Mouse (Mus musculus): ENCODE measurements around the gene Rasgrp4. TPM values are rescaled to one million over a fixed set of nuclear protein-coding genes. Genes with fewer than 3 reads are reported as not detected.

The Rasgrp4 gene
- 0.25 and 0.37 TPM in 2 replicates for polyA plus RNA-seq (2014; fragmentation: Nextera tagmentation; extraction: Ambion mirVana)

- Histone ChIP-seq H3K9me3 (ENCODE audit: control insufficient read depth, low read length) (no peaks in the 10 kb centered on the region), H3K36me3 (ENCODE audit: control insufficient read depth, insufficient read depth, low read length) (no peaks in the 10 kb centered on the region), H3K4me3 (ENCODE audit: low read depth, low read length) (peak within 1 kb of the TSS; percentile 20; the same call in 1 of the 2 replicates), H3K27me3 (ENCODE audit: control insufficient read depth, insufficient read depth, low read length) (no peaks in the 10 kb centered on the region), H3K4me1 (ENCODE audit: control insufficient read depth, insufficient read depth, low read length) (peaks cover 9% of the 10 kb centered on the region), H3K4me2 (ENCODE audit: low read depth, severe bottlenecking) (peak within 1 kb of the TSS; percentile 50), H3K27ac (replicated peaks; ENCODE audit: low read depth, low read length) (no peak within 1 kb of the TSS), H3K9ac (ENCODE audit: low read length) (peak within 1 kb of the TSS; percentile 22; the same call in 1 of the 2 replicates)
- DNase-seq (ENCODE audit: low spot score) (peak; percentile 42), ATAC-seq (ENCODE audit: insufficient number of reproducible peaks, low FRiP score, low TSS enrichment, low read depth) (no peak)
- 1% methylated on average over 10 of the region's 20 CpGs for WGBS
Measured at GRCm38 (mm10) chr7:29134693-29135386, at the start of gene Rasgrp4. Rasgrp4 (plus strand) TSS chr7:29134851.

GRCm38 (mm10) chr7:29085981-29086380 is 48.7 kb upstream of the Rasgrp4 start:
- Histone ChIP-seq H3K4me3 (ENCODE audit: low read depth, low read length) (no peak overlapping the region), H3K4me2 (ENCODE audit: low read depth, severe bottlenecking) (no peak overlapping the region), H3K36me3 (ENCODE audit: control insufficient read depth, insufficient read depth, low read length) (no peaks in the 10 kb centered on the region; the same call in 1 of the 2 replicates), H3K27me3 (ENCODE audit: control insufficient read depth, insufficient read depth, low read length) (no peaks in the 10 kb centered on the region), H3K9me3 (ENCODE audit: control insufficient read depth, low read length) (no peaks in the 10 kb centered on the region), H3K9ac (ENCODE audit: low read length) (no peak overlapping the region), H3K4me1 (ENCODE audit: control insufficient read depth, insufficient read depth, low read length) (no peaks in the 10 kb centered on the region), H3K27ac (replicated peaks; ENCODE audit: low read depth, low read length) (no peak overlapping the region)
- ATAC-seq (ENCODE audit: insufficient number of reproducible peaks, low FRiP score, low TSS enrichment, low read depth) (no peak), DNase-seq (ENCODE audit: low spot score) (no peak)
- WGBS = 89% methylated on average over 30 of the region's 30 CpGs

DNA sequence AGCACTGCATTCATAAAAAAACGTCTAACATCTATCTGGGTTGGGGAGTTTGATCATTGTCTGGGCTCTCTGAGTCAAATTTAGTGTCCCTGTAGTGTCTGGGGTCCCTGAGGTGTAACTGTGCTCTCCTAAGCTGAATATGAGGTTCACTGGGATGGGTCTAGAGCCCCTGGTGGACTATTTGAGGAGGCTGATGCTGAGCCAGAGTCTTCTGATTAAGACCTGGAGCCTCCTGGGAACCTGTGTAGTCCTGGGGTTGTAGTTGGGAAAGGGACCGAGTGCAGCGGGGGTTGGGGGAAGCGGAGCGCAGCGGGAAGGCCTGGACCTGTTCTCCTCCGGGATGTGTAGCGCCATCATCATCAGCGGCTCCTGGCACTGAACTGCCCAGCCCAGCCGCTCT is 47.7 kb upstream of the Rasgrp4 start:
- ATAC-seq (ENCODE audit: insufficient number of reproducible peaks, low FRiP score, low TSS enrichment, low read depth) (no peak), DNase-seq (ENCODE audit: low spot score) (no peak)
- WGBS = 91% methylated on average over 10 of the region's 10 CpGs
- Histone ChIP-seq H3K9me3 (ENCODE audit: control insufficient read depth, low read length) (no peaks in the 10 kb centered on the region), H3K4me1 (ENCODE audit: control insufficient read depth, insufficient read depth, low read length) (no peaks in the 10 kb centered on the region), H3K27me3 (ENCODE audit: control insufficient read depth, insufficient read depth, low read length) (no peaks in the 10 kb centered on the region), H3K36me3 (ENCODE audit: control insufficient read depth, insufficient read depth, low read length) (no peaks in the 10 kb centered on the region; the same call in 1 of the 2 replicates), H3K4me3 (ENCODE audit: low read depth, low read length) (no peak overlapping the region), H3K27ac (replicated peaks; ENCODE audit: low read depth, low read length) (no peak overlapping the region), H3K4me2 (ENCODE audit: low read depth, severe bottlenecking) (no peak overlapping the region), H3K9ac (ENCODE audit: low read length) (no peak overlapping the region)

- no peak for ATAC-seq (ENCODE audit: insufficient number of reproducible peaks, low FRiP score, low TSS enrichment, low read depth)
- WGBS = 76% methylated on average over 6 of the region's 6 CpGs
Measured at GRCm38 (mm10) chr7:29088817-29089216, 45.8 kb upstream of the Rasgrp4 start.

GRCm38 (mm10) chr7:29097131-29097530 is 37.5 kb upstream of the Rasgrp4 start:
- no peak overlapping the region for H3K4me3 ChIP-seq (ENCODE audit: low read depth, low read length)
- no peaks in the 10 kb centered on the region for H3K9me3 ChIP-seq (ENCODE audit: control insufficient read depth, low read length)
- no peaks in the 10 kb centered on the region for H3K36me3 ChIP-seq (ENCODE audit: control insufficient read depth, insufficient read depth, low read length)
- 91% methylated on average over 16 of the region's 16 CpGs for WGBS
- H3K4me2 ChIP-seq (ENCODE audit: low read depth, severe bottlenecking) = no peak overlapping the region
- H3K9ac ChIP-seq (ENCODE audit: low read length) = no peak overlapping the region
- ATAC-seq (ENCODE audit: insufficient number of reproducible peaks, low FRiP score, low TSS enrichment, low read depth) = no peak
- H3K4me1 ChIP-seq (ENCODE audit: control insufficient read depth, insufficient read depth, low read length) = no peaks in the 10 kb centered on the region
- H3K27ac ChIP-seq (replicated peaks; ENCODE audit: low read depth, low read length) = no peak overlapping the region
- H3K27me3 ChIP-seq (ENCODE audit: control insufficient read depth, insufficient read depth, low read length) = no peaks in the 10 kb centered on the region
- no peak for DNase-seq (ENCODE audit: low spot score)

More at GRCm38 (mm10) chr7:29088817-29089216, 45.8 kb upstream of the Rasgrp4 start:
- no peak for DNase-seq (ENCODE audit: low spot score)
- H3K4me1 ChIP-seq (ENCODE audit: control insufficient read depth, insufficient read depth, low read length) = no peaks in the 10 kb centered on the region
- H3K4me3 ChIP-seq (ENCODE audit: low read depth, low read length) = no peak overlapping the region
- no peaks in the 10 kb centered on the region; the same call in 1 of the 2 replicates for H3K36me3 ChIP-seq (ENCODE audit: control insufficient read depth, insufficient read depth, low read length)
- no peaks in the 10 kb centered on the region for H3K27me3 ChIP-seq (ENCODE audit: control insufficient read depth, insufficient read depth, low read length)
- H3K9ac ChIP-seq (ENCODE audit: low read length) = no peak overlapping the region
- H3K9me3 ChIP-seq (ENCODE audit: control insufficient read depth, low read length) = no peaks in the 10 kb centered on the region
- no peak overlapping the region for H3K4me2 ChIP-seq (ENCODE audit: low read depth, severe bottlenecking)
- H3K27ac ChIP-seq (replicated peaks; ENCODE audit: low read depth, low read length) = no peak overlapping the region

DNA sequence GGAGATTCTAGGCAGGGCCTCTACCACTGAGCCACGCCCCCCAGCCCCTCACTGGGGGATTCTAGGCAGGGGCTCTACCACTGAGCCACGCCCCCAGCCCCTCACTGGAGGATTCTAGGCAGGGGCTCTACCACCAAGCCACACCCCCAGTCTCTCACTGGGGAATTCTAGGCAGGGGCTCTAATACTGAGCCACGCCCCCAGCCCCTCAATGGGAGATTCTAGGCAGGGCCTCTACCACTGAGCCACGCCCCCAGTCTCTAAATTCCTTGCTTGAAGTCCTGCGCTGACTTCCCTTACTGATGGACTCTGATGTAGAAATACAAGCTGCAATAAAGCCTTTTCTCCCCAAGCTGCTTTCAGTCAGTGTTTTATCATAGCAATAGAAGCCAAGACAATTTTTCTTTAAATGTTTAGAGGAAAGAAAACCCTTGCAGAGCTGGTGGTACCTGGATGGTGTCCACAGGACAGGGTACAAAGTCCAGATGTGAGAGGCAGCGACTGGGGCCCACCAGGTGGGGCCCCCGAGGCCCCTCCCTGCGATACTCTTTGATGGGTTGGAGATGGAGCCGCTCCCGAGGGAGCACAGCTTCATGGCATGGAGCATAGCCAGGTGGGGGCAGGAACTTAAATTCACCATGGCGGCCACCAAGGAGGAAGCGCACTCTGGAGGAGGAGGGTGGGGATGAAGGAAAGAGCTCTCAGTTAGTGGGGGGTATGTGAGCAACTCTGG is 33.2 kb upstream of the Rasgrp4 start:
- no peak overlapping the region for H3K27ac ChIP-seq (replicated peaks; ENCODE audit: low read depth, low read length)
- no peaks in the 10 kb centered on the region for H3K27me3 ChIP-seq (ENCODE audit: control insufficient read depth, insufficient read depth, low read length)
- no peaks in the 10 kb centered on the region; the same call in 1 of the 2 replicates for H3K36me3 ChIP-seq (ENCODE audit: control insufficient read depth, insufficient read depth, low read length)
- no peaks in the 10 kb centered on the region for H3K4me1 ChIP-seq (ENCODE audit: control insufficient read depth, insufficient read depth, low read length)
- no peak overlapping the region for H3K4me2 ChIP-seq (ENCODE audit: low read depth, severe bottlenecking)
- ATAC-seq (ENCODE audit: insufficient number of reproducible peaks, low FRiP score, low TSS enrichment, low read depth) (no peak), DNase-seq (ENCODE audit: low spot score) (no peak)
- H3K9ac ChIP-seq (ENCODE audit: low read length) = no peak overlapping the region
- no peak overlapping the region for H3K4me3 ChIP-seq (ENCODE audit: low read depth, low read length)
- H3K9me3 ChIP-seq (ENCODE audit: control insufficient read depth, low read length) = no peaks in the 10 kb centered on the region
- WGBS = 89% methylated on average over 12 of the region's 12 CpGs

GRCm38 (mm10) chr7:29108992-29109955 is 25.4 kb upstream of the Rasgrp4 start:
- Histone ChIP-seq H3K4me1 (ENCODE audit: control insufficient read depth, insufficient read depth, low read length) (peaks cover 10% of the 10 kb centered on the region), H3K9me3 (ENCODE audit: control insufficient read depth, low read length) (no peaks in the 10 kb centered on the region), H3K4me3 (ENCODE audit: low read depth, low read length) (no peak overlapping the region), H3K9ac (ENCODE audit: low read length) (peak overlapping the region; percentile 49), H3K27me3 (ENCODE audit: control insufficient read depth, insufficient read depth, low read length) (no peaks in the 10 kb centered on the region), H3K4me2 (ENCODE audit: low read depth, severe bottlenecking) (peak overlapping the region; percentile 45), H3K36me3 (ENCODE audit: control insufficient read depth, insufficient read depth, low read length) (no peaks in the 10 kb centered on the region), H3K27ac (replicated peaks; ENCODE audit: low read depth, low read length) (no peak overlapping the region)
- peak; percentile 72 for DNase-seq (ENCODE audit: low spot score)
- peak; percentile 79 for ATAC-seq (ENCODE audit: insufficient number of reproducible peaks, low FRiP score, low TSS enrichment, low read depth)
- WGBS = 26% methylated on average over 38 of the region's 38 CpGs
